Mouse (Mus musculus) embryonic stem cell, embryonic (primary cell): ENCODE data around the gene Gm10645.

Experiments
- CTCF ChIA-PET, 4 experiments: fragments of 300-600 bp in 2 of 4; fragments of 350-600 bp in 2 of 4; sonication (Branson Sonifier 250); formaldehyde crosslinking; loops; one replicate each; lab custom pipeline; 2022; ENCODE audit warnings: inconsistent platforms in 2 of 4; lab: Charles Lee
- POLR2A ChIA-PET, 4 experiments: fragments of 300-600 bp in 2 of 4; fragments of 350-600 bp in 2 of 4; sonication (Branson Sonifier 250); formaldehyde crosslinking; loops; one replicate each; lab custom pipeline; 2022; ENCODE audit warnings: antibody characterized with exemption in 4 of 4, inconsistent platforms in 1 of 4; lab: Charles Lee

Gene Gm10645

DNA sequence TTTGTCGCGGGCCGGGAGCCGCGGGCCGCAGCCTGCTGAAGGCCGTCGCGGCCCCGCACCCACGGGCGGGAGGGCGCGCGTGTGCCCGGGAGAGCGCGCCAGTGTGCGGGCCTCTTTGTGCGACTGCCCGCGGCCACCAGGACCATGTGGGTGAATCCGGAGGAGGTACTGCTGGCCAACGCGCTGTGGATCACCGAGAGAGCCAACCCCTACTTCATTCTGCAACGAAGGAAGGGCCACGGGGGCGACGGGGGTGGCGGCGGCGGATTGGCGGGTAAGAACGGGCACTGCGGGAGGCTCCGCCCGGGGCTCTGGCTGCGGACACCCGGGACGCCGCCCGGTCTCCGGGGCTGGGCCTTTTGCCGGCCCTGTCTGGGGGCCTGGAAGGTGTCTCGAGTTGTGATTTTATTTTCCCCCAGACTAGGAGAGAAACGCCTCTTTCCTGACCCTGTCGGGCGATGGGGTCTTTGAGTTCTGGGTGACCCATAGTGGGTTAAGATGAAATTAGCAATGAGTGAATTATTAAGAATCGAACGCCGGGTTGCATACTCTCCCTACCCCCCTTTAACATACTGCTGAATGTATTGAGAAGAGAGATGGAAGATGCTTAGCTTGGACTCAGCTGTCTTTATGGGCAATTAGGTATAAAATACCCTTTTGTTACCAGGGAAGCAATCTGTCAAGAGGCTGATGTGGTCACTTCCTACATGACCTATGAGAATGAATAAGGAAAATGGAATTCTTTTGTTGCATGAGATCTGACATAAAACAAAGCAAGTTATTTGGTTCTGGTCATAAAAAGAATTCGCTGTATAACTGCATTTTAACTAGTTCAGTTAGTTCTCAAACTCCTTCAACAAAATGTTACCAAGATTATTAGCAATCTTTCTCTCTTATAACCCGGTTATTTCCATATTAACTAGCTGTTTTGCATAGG, at the start of gene Gm10645:
TSS of gene Gm10645 (minus strand) at position 240 of the 937 bp plus-strand sequence.
- CTCF ChIA-PET: no interaction called here

DNA sequence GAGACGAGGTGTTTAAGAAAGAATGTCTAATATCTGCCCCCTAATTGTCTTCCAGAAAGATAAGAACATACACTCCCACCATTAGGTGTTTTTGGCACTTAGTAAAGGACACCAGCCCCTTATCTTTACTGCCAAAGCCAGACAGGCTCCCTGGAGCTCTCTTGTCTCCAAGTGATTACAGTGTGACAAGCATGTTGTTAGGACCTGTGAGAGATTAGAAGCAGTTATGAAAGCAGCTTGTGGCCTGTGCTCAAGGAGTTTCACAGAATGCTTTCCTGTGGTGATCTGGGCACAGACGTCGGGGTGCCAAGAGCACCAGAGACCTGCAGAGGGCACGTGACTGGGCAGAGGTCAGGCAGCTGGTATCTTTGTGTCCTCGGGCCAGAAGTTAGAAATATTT, 49.1 kb upstream of the Gm10645 start:
- ChIA-PET CTCF (interaction anchor here in 1 of 4 experiments (0.6 kb wide), 1 partner anchor 585 kb away, joined by 3 read pairs; no protein-coding TSS in a partner anchor), POLR2A (no interaction called here)

More for the DNA sequence above, at the start of gene Gm10645:
- POLR2A ChIA-PET: interaction anchor here in 3 of 4 experiments (0.6 to 2.0 kb wide), 12 partner anchors 10 to 442 kb away, joined by 3 to 9 read pairs (median 5); partner anchors contain the start of genes Dnajb1 (in 1 of the 3) and Elmod2 (in 1 of the 3)

DNA sequence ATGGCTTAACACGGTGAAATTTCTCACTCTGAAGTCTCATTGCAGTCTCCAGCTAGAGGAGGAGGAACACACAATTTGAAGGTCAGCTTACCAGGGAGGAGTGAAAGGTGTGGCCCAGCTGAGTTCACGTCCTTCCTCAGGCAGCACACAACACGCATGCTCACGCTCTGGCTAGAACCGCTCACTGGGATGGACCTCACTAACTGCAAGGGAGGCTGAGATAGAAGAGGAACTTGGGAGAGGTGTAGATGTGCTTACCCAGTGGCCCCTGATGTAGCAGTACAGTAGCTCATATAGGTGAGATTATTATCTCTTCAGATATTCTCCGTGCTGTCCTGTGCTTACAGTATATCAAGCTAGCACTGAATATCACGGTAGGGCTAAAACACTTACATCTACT, 44.7 kb upstream of the Gm10645 start:
- ChIA-PET CTCF (interaction anchor here in 2 of 4 experiments (0.6 to 0.8 kb wide), 4 partner anchors 21 to 1800 kb away, joined by 3 to 8 read pairs (median 5); no protein-coding TSS in a partner anchor), POLR2A (interaction anchor here in 2 of 4 experiments (0.7 to 1.1 kb wide), 2 partner anchors 24 to 68 kb away, joined by 3 read pairs; no protein-coding TSS in a partner anchor)

DNA sequence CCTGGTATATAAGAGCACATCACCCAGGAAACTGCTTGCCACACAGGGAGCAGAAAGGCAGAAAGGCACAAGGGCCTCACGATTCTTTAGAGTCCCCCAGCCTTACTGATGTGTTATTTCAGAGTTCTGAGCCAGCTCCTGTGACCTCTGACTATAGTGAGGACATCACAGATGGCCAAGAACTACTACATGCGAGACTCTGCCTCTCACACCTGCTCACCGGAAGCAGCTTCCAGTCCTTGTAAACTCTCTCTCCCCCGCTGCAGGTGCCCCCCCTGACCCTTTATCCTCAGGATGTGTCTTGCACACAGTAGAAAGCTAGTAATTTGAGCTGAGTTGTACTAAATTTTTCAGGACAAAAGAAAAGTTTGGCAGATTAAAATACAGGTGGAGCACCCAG, 43.6 kb upstream of the Gm10645 start:
- ChIA-PET POLR2A (no interaction called here), CTCF (interaction anchor here in 2 of 4 experiments (0.6 to 1.4 kb wide), 2 partner anchors 50 to 862 kb away, joined by 3 read pairs; no protein-coding TSS in a partner anchor)

DNA sequence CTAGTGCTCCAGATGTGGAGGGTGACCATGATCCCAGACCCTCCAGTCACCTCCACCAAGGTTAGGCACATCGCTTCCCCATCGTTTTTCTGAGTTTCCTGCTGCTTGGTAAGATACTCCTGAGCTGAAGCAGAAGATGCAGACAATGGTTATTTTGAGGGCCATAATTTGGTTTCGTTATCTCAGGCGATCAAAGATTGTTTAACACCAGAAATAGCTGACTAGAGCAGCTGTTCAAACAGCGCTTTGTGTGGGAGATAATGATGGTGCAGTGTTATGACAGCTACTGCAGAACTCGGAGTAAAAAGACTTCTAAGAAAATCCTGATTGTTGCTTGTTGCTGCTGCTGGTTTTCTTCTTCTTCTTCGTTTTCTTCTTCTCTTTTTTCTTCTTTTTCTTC, 39.9 kb upstream of the Gm10645 start:
- ChIA-PET POLR2A (no interaction called here), CTCF (no interaction called here)

DNA sequence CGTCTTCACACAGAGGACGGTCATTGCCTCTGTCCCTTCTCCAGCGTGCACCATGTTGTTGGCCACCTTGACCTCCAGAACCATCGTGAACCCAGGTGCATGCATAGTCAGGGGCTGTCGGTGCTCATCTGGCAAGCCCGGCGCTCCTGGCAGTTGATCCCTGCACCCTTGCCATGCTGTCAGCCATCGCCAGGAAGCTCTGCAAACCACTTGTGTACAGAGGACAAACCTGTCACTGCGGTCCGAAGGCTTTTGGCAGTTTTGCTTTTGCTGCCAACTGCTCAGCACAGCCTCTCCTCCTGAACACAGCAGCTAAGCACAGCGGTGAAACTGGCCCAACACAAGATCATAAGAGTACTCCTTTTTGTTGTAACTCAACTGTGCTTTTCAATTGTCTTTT, 37.0 kb upstream of the Gm10645 start:
- POLR2A ChIA-PET: no interaction called here
- CTCF ChIA-PET: no interaction called here

DNA sequence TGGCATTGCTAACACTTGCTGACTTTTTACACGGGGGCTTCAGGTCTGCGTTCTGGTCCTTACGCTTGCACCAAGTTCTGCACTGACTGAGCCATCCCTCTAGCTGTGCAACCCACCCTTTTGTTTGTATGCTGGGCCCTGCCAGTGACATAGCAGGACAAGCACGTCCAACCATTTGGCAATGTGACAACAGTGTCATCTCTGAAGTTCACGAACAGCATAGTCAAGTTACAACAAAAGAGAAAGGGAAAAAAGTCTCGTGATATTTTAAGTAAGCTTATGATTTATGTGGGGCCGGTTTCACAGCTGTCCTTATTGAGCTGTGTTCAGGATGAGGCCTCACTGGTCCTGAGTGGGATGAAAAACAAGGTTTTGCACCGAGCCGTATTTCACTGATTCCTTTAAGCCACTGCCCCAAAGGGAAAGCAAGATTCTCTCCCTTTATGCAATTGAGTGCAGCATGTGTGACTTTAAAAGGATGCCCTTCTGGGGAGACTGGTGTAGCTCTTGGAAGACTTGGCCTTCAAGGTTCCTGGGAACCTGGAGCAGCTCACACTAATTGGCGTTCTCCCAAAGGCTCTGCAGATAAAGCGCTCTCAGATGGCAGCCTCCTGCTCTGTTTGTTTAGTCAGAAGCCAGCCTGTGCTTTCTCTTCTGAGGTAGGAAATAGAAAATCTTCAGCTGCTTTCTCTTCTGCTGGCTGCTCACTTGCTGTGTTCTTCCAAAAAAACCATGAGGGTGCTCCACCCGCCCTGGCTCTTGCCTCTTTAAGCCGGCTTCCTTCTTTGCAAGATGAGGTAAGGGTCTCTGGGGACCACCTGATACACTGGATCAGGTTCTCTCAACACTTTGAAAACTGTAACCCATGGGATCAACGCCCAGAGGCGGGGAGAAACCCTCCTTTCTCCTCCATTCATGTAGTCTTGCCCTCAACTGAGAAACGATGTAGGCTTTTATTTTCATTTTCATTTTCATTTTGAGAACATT, 34.5 kb upstream of the Gm10645 start:
- ChIA-PET CTCF (interaction anchor here in 2 of 4 experiments (0.7 to 0.9 kb wide), 2 partner anchors 13 to 40 kb away, joined by 3 read pairs; no protein-coding TSS in a partner anchor), POLR2A (no interaction called here)

DNA sequence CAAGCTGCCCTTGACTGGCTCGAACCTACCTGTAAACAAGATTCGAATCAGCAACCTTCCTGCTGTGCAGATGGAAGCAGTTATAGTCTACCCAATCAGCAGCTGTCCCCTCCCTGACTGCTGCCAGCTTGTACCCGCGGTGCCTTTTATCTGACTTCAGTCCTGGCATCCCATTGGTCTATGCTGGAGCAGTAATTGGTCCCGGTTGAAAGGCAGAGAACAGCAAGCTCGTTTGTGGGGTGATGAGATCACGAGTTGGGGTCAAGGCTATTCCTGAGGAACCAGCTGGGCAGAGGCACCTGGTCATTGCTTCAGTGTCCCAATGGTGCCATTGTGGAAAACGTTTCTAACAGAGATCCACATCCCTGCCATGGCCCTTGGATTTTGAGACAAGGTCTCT, 33.7 kb upstream of the Gm10645 start:
- ChIA-PET POLR2A (no interaction called here), CTCF (interaction anchor here in 2 of 4 experiments (0.7 to 0.9 kb wide), 2 partner anchors 14 to 41 kb away, joined by 3 read pairs; no protein-coding TSS in a partner anchor)

DNA sequence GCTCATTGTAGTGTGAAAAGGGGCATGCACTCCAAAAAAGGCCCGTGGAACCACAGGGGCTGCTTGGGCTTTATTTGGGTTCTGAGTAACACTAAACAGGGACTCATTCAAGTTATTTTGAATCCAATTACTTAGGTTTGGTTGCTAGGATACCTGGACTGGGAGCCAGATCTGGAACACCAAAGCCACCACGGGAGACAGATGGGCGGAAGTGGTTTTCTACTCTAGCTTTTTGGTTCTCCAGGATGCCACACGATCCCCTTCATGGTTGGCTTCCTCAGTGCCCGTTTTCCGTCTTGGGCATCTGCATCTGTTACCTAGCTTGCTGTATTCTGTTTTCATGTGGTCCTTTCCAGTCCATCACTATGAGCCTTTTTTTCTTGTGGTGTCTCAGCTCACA, 30.1 kb upstream of the Gm10645 start:
- POLR2A ChIA-PET: no interaction called here
- CTCF ChIA-PET: interaction anchor here in 1 of 4 experiments (0.5 kb wide), 1 partner anchor 19 kb away, joined by 3 read pairs; no protein-coding TSS in a partner anchor

DNA sequence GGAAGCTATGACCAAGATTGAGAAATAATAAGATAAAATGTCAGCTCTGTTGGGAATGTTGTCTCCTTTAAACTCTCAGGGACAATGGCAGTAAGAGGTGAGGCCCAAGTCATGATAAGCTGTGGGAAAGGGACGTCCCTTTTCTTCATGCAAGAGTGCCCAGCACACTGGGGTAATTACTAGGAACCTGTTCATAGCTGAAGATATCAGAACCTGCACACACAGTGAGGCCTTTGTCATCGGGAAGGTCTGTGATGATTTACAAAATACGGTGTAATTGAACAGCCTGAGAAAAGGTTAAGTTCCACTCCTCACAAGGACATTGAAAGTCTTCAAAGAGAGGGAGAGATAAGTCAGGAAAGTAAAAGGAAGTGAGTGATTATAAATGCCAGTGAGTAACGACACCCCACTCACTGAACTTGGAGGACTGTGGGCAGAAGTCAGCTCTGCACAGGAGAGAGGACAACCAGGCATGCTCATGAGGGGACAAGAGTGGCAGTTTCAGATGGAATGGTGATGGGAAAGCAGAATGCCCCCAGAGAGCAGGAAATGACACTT, 23.6 kb upstream of the Gm10645 start:
- CTCF ChIA-PET: interaction anchor here in 1 of 4 experiments (0.5 kb wide), 1 partner anchor 44 kb away, joined by 4 read pairs; no protein-coding TSS in a partner anchor
- POLR2A ChIA-PET: interaction anchor here in 2 of 4 experiments (0.8 to 1.5 kb wide), 3 partner anchors 12 to 156 kb away, joined by 3 read pairs; partner anchors contain the start of gene Tbc1d9 (in 1 of the 2)

DNA sequence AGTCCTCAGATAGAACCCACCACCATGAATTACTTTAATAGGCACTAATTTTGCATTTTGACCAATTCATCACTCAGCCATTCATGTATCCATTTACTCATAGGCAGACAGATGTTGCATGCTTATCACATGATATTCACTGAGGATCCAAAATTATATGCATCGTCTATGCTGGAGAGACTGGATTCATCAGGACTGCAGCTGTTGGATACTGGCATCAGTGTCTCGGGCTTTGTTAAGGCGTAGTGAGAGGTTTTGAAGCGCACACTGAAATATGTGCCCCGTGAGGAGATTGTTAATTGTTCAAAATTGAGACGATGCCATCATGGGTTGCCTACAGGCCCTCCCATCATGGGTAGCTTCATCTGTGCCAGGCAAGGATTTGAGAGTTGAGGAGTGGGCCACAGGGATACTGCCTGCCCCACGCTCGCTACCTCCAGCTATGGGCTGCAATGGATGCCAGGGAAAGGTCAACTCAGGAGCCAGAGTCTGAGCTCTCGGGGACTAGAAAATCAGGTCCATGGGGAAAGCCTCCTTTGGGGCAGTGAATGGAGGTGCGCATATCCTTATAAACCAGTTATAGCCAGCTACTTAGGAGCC, 21.5 kb upstream of the Gm10645 start:
- ChIA-PET CTCF (no interaction called here), POLR2A (interaction anchor here in 1 of 4 experiments (0.9 kb wide), 1 partner anchor 22 kb away, joined by 3 read pairs; the partner anchor contains the start of gene Tbc1d9)

DNA sequence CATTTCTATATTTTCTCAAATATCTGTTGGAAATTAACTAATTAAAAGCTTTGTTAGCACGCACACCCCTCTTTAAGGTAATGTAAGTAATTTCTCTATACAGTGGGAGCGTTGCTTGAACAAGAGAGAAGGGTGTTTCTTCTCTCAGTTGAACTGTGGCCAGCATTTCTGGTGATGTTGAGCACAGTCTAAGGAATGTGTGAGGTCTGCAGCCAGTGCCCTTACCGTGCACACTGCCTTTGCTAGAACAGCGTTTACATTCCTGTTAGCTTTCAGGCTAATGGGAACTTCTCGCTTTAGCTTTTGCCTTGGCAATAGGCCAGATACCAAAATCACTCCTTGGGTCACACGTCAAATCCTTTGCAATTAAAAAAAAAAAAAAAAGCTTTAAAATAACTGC, 20.4 kb upstream of the Gm10645 start:
- CTCF ChIA-PET: no interaction called here
- POLR2A ChIA-PET: interaction anchor here in 3 of 4 experiments (0.6 to 0.7 kb wide), 3 partner anchors 29 to 320 kb away, joined by 3 to 7 read pairs (median 4); no protein-coding TSS in a partner anchor

DNA sequence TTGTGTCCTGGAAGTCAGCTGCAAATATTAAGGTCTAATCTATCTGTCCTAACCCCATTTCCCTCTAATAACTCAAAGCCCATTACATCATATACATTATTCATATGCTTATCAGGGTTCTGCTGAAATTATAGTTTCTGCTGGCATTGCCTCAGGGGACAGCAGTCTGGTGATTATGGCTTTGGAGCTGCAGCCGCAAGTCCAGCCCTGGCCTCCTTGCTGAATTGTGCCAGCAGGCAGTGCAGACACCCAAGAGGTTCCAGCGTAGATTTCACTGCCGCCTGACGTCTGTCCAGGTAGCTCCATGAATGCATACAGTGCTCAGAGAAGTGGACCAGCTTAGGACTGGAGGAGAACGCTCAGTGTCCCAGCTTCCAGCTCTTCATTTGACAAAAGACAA, 16.8 kb upstream of the Gm10645 start:
- CTCF ChIA-PET: no interaction called here
- POLR2A ChIA-PET: no interaction called here

DNA sequence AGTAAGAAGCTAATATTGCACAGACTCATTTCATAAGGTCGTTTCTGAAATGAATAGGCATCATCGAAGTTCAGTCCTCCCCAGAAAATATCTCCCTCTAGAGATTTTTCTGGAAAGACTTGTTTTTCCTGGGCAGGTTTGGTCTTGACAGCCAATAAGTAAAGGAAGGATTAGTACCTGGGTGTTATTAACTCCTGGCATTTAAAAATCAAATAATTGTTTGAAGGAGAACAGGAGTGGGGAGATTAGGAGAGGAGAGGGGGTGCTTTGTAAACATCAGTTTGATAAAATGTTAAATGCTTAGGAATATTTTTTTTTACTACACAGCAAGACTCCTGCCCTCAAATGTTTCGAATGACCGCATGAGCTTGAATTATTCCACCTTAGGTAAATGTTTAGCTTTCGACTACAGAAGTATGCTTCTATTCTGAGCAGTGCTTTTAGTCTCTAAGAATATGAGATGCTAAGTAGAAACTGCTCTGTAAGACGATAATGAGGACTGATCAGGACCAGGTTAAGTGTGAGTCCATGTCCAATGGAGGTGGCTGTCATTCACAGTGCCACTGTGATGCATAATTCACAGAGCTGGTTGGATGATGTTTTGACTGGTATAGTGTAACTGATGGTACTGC, 16.0 kb upstream of the Gm10645 start:
- ChIA-PET CTCF (no interaction called here), POLR2A (no interaction called here)

DNA sequence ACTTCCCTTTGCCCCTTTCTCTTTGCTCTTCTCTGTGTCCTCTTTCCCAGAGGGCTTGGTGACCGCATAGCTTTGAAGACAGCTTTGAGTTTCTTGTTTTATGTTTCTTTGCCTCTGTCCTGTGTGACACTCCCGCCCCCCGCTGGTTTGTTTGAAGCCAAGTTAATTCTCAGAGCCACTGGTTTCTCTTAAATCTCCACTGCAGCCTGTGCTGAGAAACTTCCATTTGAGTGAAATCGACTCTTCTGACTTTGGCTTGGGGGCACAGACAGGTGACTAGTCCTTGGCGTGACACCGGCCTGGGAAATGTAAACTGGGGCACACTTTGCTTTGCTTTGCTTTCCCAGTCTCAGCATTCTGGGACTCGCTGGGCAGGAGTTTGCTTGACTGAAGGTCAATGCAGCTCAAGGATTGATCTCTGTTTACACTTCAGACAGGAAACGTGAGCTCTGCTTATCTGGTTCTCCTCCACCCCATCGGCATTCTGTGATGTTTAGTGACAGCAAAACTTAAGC, 12.3 kb upstream of the Gm10645 start:
- CTCF ChIA-PET: interaction anchor here in 3 of 4 experiments (0.5 to 1.4 kb wide), 3 partner anchors 8 to 82 kb away, joined by 3 to 7 read pairs (median 4); partner anchors contain the start of gene Tbc1d9 (in 1 of the 3)
- POLR2A ChIA-PET: interaction anchor here in 2 of 4 experiments (0.6 to 1.5 kb wide), 3 partner anchors 11 to 19 kb away, joined by 3 to 5 read pairs (median 3); partner anchors contain the start of genes Gm10645 (in 1 of the 2) and Tbc1d9 (in 1 of the 2)
